Mouse (Mus musculus): ENCODE measurements around the gene Klrg2. TPM values are rescaled to one million over a fixed set of nuclear protein-coding genes. Genes with fewer than 3 reads are reported as not detected.

The Klrg2 gene
- polyA plus RNA-seq, 1 experiment from 2014 or later: 0.24 TPM

- 86% methylated on average over 1 of the region's 1 CpGs for WGBS
- no peak for ATAC-seq (ENCODE audit: low FRiP score, low TSS enrichment)
- Histone ChIP-seq H3K36me3 (ENCODE audit: control insufficient read depth, insufficient read depth, low read length) (peaks cover 21% of the 10 kb centered on the region), H3K27me3 (ENCODE audit: control insufficient read depth, insufficient read depth, low read length) (no peaks in the 10 kb centered on the region), H3K4me2 (replicated peaks; ENCODE audit: low read depth, low read length) (no peak overlapping the region), H3K27ac (ENCODE audit: low read depth, low read length) (no peak overlapping the region), H3K9me3 (ENCODE audit: control insufficient read depth, low read length) (peaks cover 5% of the 10 kb centered on the region; the same call in 1 of the 2 replicates), H3K4me1 (ENCODE audit: control insufficient read depth, insufficient read depth, low read length) (no peaks in the 10 kb centered on the region), H3K9ac (ENCODE audit: low read depth, low read length) (no peak overlapping the region), H3K4me3 (ENCODE audit: low read length) (no peak overlapping the region)
Observed at GRCm38 (mm10) chr6:38622406-38622805, 14.6 kb downstream of the Klrg2 start.

GRCm38 (mm10) chr6:38609892-38610291 lies 27.1 kb downstream of the Klrg2 start:
- Histone ChIP-seq H3K9me3 (ENCODE audit: control insufficient read depth, low read length) (no peaks in the 10 kb centered on the region), H3K4me3 (ENCODE audit: low read length) (no peak overlapping the region), H3K27me3 (ENCODE audit: control insufficient read depth, insufficient read depth, low read length) (no peaks in the 10 kb centered on the region), H3K36me3 (ENCODE audit: control insufficient read depth, insufficient read depth, low read length) (peaks cover 38% of the 10 kb centered on the region), H3K9ac (ENCODE audit: low read depth, low read length) (no peak overlapping the region), H3K4me2 (replicated peaks; ENCODE audit: low read depth, low read length) (no peak overlapping the region), H3K4me1 (ENCODE audit: control insufficient read depth, insufficient read depth, low read length) (no peaks in the 10 kb centered on the region), H3K27ac (ENCODE audit: low read depth, low read length) (no peak overlapping the region)
- WGBS: 78% methylated on average over 2 of the region's 2 CpGs
- no peak for ATAC-seq (ENCODE audit: low FRiP score, low TSS enrichment)

DNA sequence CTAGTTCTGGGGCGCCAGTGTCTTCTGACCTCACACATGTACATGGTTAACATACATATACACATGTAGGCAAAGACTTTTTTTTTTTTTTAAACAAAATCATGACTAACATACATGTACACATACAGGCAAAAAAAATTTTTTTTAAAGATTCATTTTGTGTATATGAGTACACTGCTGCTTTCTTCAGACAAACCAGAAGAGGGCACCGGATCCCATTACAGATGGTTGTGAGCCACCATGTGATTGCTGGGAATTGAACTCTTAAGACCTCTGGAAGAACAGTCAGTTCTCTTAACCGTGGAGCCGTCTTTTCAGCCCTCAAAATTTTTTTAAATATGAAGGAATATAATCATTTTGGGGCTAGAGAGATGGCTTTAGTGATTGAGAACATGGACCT lies 39.6 kb downstream of the Klrg2 start:
- ATAC-seq (ENCODE audit: low FRiP score, low TSS enrichment): no peak

GRCm38 (mm10) chr6:38581711-38582110 lies 55.3 kb downstream of the Klrg2 start:
- peaks cover 60% of the 10 kb centered on the region for H3K36me3 ChIP-seq (ENCODE audit: control insufficient read depth, insufficient read depth, low read length)
- no peak overlapping the region for H3K4me3 ChIP-seq (ENCODE audit: low read length)
- H3K27me3 ChIP-seq (ENCODE audit: control insufficient read depth, insufficient read depth, low read length): no peaks in the 10 kb centered on the region
- no peaks in the 10 kb centered on the region for H3K4me1 ChIP-seq (ENCODE audit: control insufficient read depth, insufficient read depth, low read length)
- ATAC-seq (ENCODE audit: low FRiP score, low TSS enrichment): no peak
- 88% methylated on average over 3 of the region's 3 CpGs for WGBS
- H3K4me2 ChIP-seq (replicated peaks; ENCODE audit: low read depth, low read length): no peak overlapping the region
- no peak overlapping the region for H3K9ac ChIP-seq (ENCODE audit: low read depth, low read length)
- H3K27ac ChIP-seq (ENCODE audit: low read depth, low read length): no peak overlapping the region
- no peaks in the 10 kb centered on the region for H3K9me3 ChIP-seq (ENCODE audit: control insufficient read depth, low read length)

More for the DNA sequence above, 39.6 kb downstream of the Klrg2 start:
- Histone ChIP-seq H3K4me3 (ENCODE audit: low read length) (no peak overlapping the region), H3K36me3 (ENCODE audit: control insufficient read depth, insufficient read depth, low read length) (peaks cover 74% of the 10 kb centered on the region), H3K27me3 (ENCODE audit: control insufficient read depth, insufficient read depth, low read length) (no peaks in the 10 kb centered on the region), H3K27ac (ENCODE audit: low read depth, low read length) (no peak overlapping the region), H3K9ac (ENCODE audit: low read depth, low read length) (no peak overlapping the region), H3K9me3 (ENCODE audit: control insufficient read depth, low read length) (no peaks in the 10 kb centered on the region), H3K4me2 (replicated peaks; ENCODE audit: low read depth, low read length) (no peak overlapping the region), H3K4me1 (ENCODE audit: control insufficient read depth, insufficient read depth, low read length) (no peaks in the 10 kb centered on the region)
- WGBS: 92% methylated on average over 4 of the region's 4 CpGs

- Histone ChIP-seq H3K27me3 (ENCODE audit: control insufficient read depth, insufficient read depth, low read length) (no peaks in the 10 kb centered on the region), H3K9ac (ENCODE audit: low read depth, low read length) (no peak overlapping the region), H3K4me3 (ENCODE audit: low read length) (no peak overlapping the region), H3K4me1 (ENCODE audit: control insufficient read depth, insufficient read depth, low read length) (no peaks in the 10 kb centered on the region), H3K27ac (ENCODE audit: low read depth, low read length) (no peak overlapping the region), H3K9me3 (ENCODE audit: control insufficient read depth, low read length) (no peaks in the 10 kb centered on the region), H3K4me2 (replicated peaks; ENCODE audit: low read depth, low read length) (no peak overlapping the region), H3K36me3 (ENCODE audit: control insufficient read depth, insufficient read depth, low read length) (peaks cover 50% of the 10 kb centered on the region)
- no peak for ATAC-seq (ENCODE audit: low FRiP score, low TSS enrichment)
- 91% methylated on average over 3 of the region's 3 CpGs for WGBS
Observed at GRCm38 (mm10) chr6:38580112-38580857, 56.8 kb downstream of the Klrg2 start.

DNA sequence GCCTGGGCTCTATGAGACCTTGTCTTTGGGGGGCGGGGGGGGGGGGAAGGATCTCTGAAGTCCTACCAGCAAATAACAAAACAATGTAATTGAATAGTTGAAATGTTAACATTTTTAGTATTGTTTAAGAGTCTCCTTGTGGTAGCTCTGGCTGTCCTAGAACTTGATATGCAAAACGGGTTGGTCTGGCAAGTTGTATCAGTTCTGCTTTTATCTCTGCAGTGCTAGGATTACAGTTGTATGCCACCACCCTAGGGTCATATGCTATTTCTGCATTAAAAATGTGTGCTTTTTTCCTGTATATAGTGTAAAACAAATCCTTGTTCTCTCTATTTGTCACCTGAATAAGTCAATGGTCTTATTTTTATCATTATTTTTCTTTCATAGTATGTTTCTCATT lies 60.9 kb downstream of the Klrg2 start:
- Histone ChIP-seq H3K27me3 (ENCODE audit: control insufficient read depth, insufficient read depth, low read length) (no peaks in the 10 kb centered on the region), H3K27ac (ENCODE audit: low read depth, low read length) (no peak overlapping the region), H3K4me1 (ENCODE audit: control insufficient read depth, insufficient read depth, low read length) (no peaks in the 10 kb centered on the region), H3K36me3 (ENCODE audit: control insufficient read depth, insufficient read depth, low read length) (peaks cover 50% of the 10 kb centered on the region), H3K4me2 (replicated peaks; ENCODE audit: low read depth, low read length) (no peak overlapping the region), H3K4me3 (ENCODE audit: low read length) (no peak overlapping the region), H3K9me3 (ENCODE audit: control insufficient read depth, low read length) (no peaks in the 10 kb centered on the region), H3K9ac (ENCODE audit: low read depth, low read length) (no peak overlapping the region)
- WGBS: 92% methylated on average over 2 of the region's 2 CpGs
- no peak for ATAC-seq (ENCODE audit: low FRiP score, low TSS enrichment)

Other genes with a start within 250 kb of the Klrg2 start
- gene Ubn2, start 203.3 kb downstream of the Klrg2 start, polyA plus RNA-seq (2014; fragmentation: Nextera tagmentation; extraction: Ambion mirVana): 16.2 and 19.9 TPM in 2 replicates
- 150 and 178 TPM in 2 replicates for gene Fmc1, start 103.7 kb downstream of the Klrg2 start, polyA plus RNA-seq (2014; fragmentation: Nextera tagmentation; extraction: Ambion mirVana)
- 61.1 and 74.2 TPM in 2 replicates for gene Luc7l2, start 85.9 kb downstream of the Klrg2 start, polyA plus RNA-seq (2014; fragmentation: Nextera tagmentation; extraction: Ambion mirVana)
- 1.1 and 1.3 TPM in 2 replicates for gene Clec2l, start 25.8 kb upstream of the Klrg2 start, polyA plus RNA-seq (2014; fragmentation: Nextera tagmentation; extraction: Ambion mirVana)
- 2.4 and 3.3 TPM in 2 replicates for gene Tbxas1, start 238.2 kb upstream of the Klrg2 start, polyA plus RNA-seq (2014; fragmentation: Nextera tagmentation; extraction: Ambion mirVana)
- 31.0 and 33.6 TPM in 2 replicates for gene Hipk2, start 238.9 kb upstream of the Klrg2 start, polyA plus RNA-seq (2014; fragmentation: Nextera tagmentation; extraction: Ambion mirVana)

All from kidney, embryonic 14.5 days (tissue).